Mouse (Mus musculus): ENCODE data around the gene Il17rd. TPM values are rescaled to one million over a fixed set of nuclear protein-coding genes. Genes with fewer than 3 reads are reported as not detected.

Gene Il17rd
- polyA plus RNA-seq, 1 experiment = 1.8 TPM

- H3K27me3 ChIP-seq (ENCODE audit: control insufficient read depth, insufficient read depth, low read length) = no peaks in the 10 kb centered on the region
- no peak overlapping the region for H3K4me3 ChIP-seq (ENCODE audit: low read depth, low read length)
- no peaks in the 10 kb centered on the region for H3K36me3 ChIP-seq (ENCODE audit: control insufficient read depth, insufficient read depth, low read length)
- no peak for TF ChIP-seq CTCF (IDR thresholded peaks at IDR 0.05; ENCODE audit: extremely low read depth, insufficient read length, insufficient replicate concordance, low read depth, low read length)
- no peak for TF ChIP-seq POLR2A (IDR thresholded peaks at IDR 0.05; ENCODE audit: low read depth, low read length)
- H3K27ac ChIP-seq (ENCODE audit: insufficient read depth, low read depth, low read length) = no peak overlapping the region
- no peaks in the 10 kb centered on the region for H3K4me1 ChIP-seq (ENCODE audit: control insufficient read depth, insufficient read depth, insufficient read length, low read length)
- 79% methylated on average over 4 of the region's 4 CpGs for WGBS
Measured at GRCm38 (mm10) chr14:27085999-27086398, 47.3 kb downstream of the Il17rd start.

GRCm38 (mm10) chr14:27094247-27094646 lies 55.5 kb downstream of the Il17rd start:
- TF ChIP-seq POLR2A (IDR thresholded peaks at IDR 0.05; ENCODE audit: low read depth, low read length) = no peak
- no peak for TF ChIP-seq CTCF (IDR thresholded peaks at IDR 0.05; ENCODE audit: extremely low read depth, insufficient read length, insufficient replicate concordance, low read depth, low read length)
- Histone ChIP-seq H3K27me3 (ENCODE audit: control insufficient read depth, insufficient read depth, low read length) (no peaks in the 10 kb centered on the region), H3K4me1 (ENCODE audit: control insufficient read depth, insufficient read depth, insufficient read length, low read length) (no peaks in the 10 kb centered on the region), H3K36me3 (ENCODE audit: control insufficient read depth, insufficient read depth, low read length) (0 out of 2 replicates have a peak, but pooled peaks cover 2% of the 10 kb centered on the region), H3K27ac (ENCODE audit: insufficient read depth, low read depth, low read length) (no peak overlapping the region), H3K4me3 (ENCODE audit: low read depth, low read length) (no peak overlapping the region)
- 81% methylated on average over 5 of the region's 5 CpGs for WGBS

GRCm38 (mm10) chr14:27096133-27096532 lies 57.4 kb downstream of the Il17rd start:
- Histone ChIP-seq H3K4me1 (ENCODE audit: control insufficient read depth, insufficient read depth, insufficient read length, low read length) (no peaks in the 10 kb centered on the region), H3K27me3 (ENCODE audit: control insufficient read depth, insufficient read depth, low read length) (no peaks in the 10 kb centered on the region), H3K4me3 (ENCODE audit: low read depth, low read length) (no peak overlapping the region), H3K36me3 (ENCODE audit: control insufficient read depth, insufficient read depth, low read length) (peaks cover 6% of the 10 kb centered on the region; the same call in 1 of the 2 replicates), H3K27ac (ENCODE audit: insufficient read depth, low read depth, low read length) (no peak overlapping the region)
- TF ChIP-seq CTCF (IDR thresholded peaks at IDR 0.05; ENCODE audit: extremely low read depth, insufficient read length, insufficient replicate concordance, low read depth, low read length) (no peak), POLR2A (IDR thresholded peaks at IDR 0.05; ENCODE audit: low read depth, low read length) (no peak)
- WGBS = 78% methylated on average over 9 of the region's 9 CpGs

- peak; percentile 51; the same call in 1 of the 2 replicates for TF ChIP-seq CTCF (IDR thresholded peaks at IDR 0.05; ENCODE audit: extremely low read depth, insufficient read length, insufficient replicate concordance, low read depth, low read length)
- no peak for TF ChIP-seq POLR2A (IDR thresholded peaks at IDR 0.05; ENCODE audit: low read depth, low read length)
- no peak overlapping the region for H3K27ac ChIP-seq (ENCODE audit: insufficient read depth, low read depth, low read length)
- no peaks in the 10 kb centered on the region for H3K27me3 ChIP-seq (ENCODE audit: control insufficient read depth, insufficient read depth, low read length)
- H3K36me3 ChIP-seq (ENCODE audit: control insufficient read depth, insufficient read depth, low read length) = peaks cover 8% of the 10 kb centered on the region; the same call in 1 of the 2 replicates
- whole genome bisulfite sequencing = 23% methylated on average over 3 of the region's 3 CpGs
- no peak overlapping the region for H3K4me3 ChIP-seq (ENCODE audit: low read depth, low read length)
- no peaks in the 10 kb centered on the region for H3K4me1 ChIP-seq (ENCODE audit: control insufficient read depth, insufficient read depth, insufficient read length, low read length)
Measured at GRCm38 (mm10) chr14:27096779-27097178, 58.0 kb downstream of the Il17rd start.

GRCm38 (mm10) chr14:27101735-27102134 lies 63.0 kb downstream of the Il17rd start:
- H3K4me1 ChIP-seq (ENCODE audit: control insufficient read depth, insufficient read depth, insufficient read length, low read length) = no peaks in the 10 kb centered on the region
- H3K4me3 ChIP-seq (ENCODE audit: low read depth, low read length) = no peak overlapping the region
- peaks cover 7% of the 10 kb centered on the region; the same call in 1 of the 2 replicates for H3K36me3 ChIP-seq (ENCODE audit: control insufficient read depth, insufficient read depth, low read length)
- H3K27ac ChIP-seq (ENCODE audit: insufficient read depth, low read depth, low read length) = no peak overlapping the region
- WGBS = 46% methylated on average over 7 of the region's 7 CpGs
- H3K27me3 ChIP-seq (ENCODE audit: control insufficient read depth, insufficient read depth, low read length) = no peaks in the 10 kb centered on the region
- TF ChIP-seq CTCF (IDR thresholded peaks at IDR 0.05; ENCODE audit: extremely low read depth, insufficient read length, insufficient replicate concordance, low read depth, low read length) (no peak), POLR2A (IDR thresholded peaks at IDR 0.05; ENCODE audit: low read depth, low read length) (no peak)

- 88% methylated on average over 6 of the region's 6 CpGs for WGBS
- no peak overlapping the region for H3K4me3 ChIP-seq (ENCODE audit: low read depth, low read length)
- no peaks in the 10 kb centered on the region for H3K27me3 ChIP-seq (ENCODE audit: control insufficient read depth, insufficient read depth, low read length)
- no peaks in the 10 kb centered on the region for H3K4me1 ChIP-seq (ENCODE audit: control insufficient read depth, insufficient read depth, insufficient read length, low read length)
- H3K27ac ChIP-seq (ENCODE audit: insufficient read depth, low read depth, low read length) = no peak overlapping the region
- peaks cover 7% of the 10 kb centered on the region; the same call in 1 of the 2 replicates for H3K36me3 ChIP-seq (ENCODE audit: control insufficient read depth, insufficient read depth, low read length)
- no peak for TF ChIP-seq POLR2A (IDR thresholded peaks at IDR 0.05; ENCODE audit: low read depth, low read length)
- no peak for TF ChIP-seq CTCF (IDR thresholded peaks at IDR 0.05; ENCODE audit: extremely low read depth, insufficient read length, insufficient replicate concordance, low read depth, low read length)
Measured at GRCm38 (mm10) chr14:27102720-27103119, 64.0 kb downstream of the Il17rd start.

- Histone ChIP-seq H3K4me1 (ENCODE audit: control insufficient read depth, insufficient read depth, insufficient read length, low read length) (peaks cover 6% of the 10 kb centered on the region; the same call in 1 of the 2 replicates), H3K27ac (ENCODE audit: insufficient read depth, low read depth, low read length) (no peak overlapping the region), H3K27me3 (ENCODE audit: control insufficient read depth, insufficient read depth, low read length) (no peaks in the 10 kb centered on the region), H3K4me3 (ENCODE audit: low read depth, low read length) (no peak overlapping the region), H3K36me3 (ENCODE audit: control insufficient read depth, insufficient read depth, low read length) (0 out of 2 replicates have a peak, but pooled peaks cover 3% of the 10 kb centered on the region)
- WGBS = 85% methylated on average over 12 of the region's 12 CpGs
- TF ChIP-seq CTCF (IDR thresholded peaks at IDR 0.05; ENCODE audit: extremely low read depth, insufficient read length, insufficient replicate concordance, low read depth, low read length) (no peak), POLR2A (IDR thresholded peaks at IDR 0.05; ENCODE audit: low read depth, low read length) (no peak)
Measured at GRCm38 (mm10) chr14:27105731-27106457, 67.2 kb downstream of the Il17rd start.

All from small intestine, adult 2 months (tissue).